Mouse (Mus musculus): Measurements from ENCODE around the gene Glp2r. TPM values are rescaled to one million over a fixed set of nuclear protein-coding genes. Genes with fewer than 3 reads are reported as not detected.

Glp2r gene
- polyA plus RNA-seq, 1 experiment, result not detected

DNA sequence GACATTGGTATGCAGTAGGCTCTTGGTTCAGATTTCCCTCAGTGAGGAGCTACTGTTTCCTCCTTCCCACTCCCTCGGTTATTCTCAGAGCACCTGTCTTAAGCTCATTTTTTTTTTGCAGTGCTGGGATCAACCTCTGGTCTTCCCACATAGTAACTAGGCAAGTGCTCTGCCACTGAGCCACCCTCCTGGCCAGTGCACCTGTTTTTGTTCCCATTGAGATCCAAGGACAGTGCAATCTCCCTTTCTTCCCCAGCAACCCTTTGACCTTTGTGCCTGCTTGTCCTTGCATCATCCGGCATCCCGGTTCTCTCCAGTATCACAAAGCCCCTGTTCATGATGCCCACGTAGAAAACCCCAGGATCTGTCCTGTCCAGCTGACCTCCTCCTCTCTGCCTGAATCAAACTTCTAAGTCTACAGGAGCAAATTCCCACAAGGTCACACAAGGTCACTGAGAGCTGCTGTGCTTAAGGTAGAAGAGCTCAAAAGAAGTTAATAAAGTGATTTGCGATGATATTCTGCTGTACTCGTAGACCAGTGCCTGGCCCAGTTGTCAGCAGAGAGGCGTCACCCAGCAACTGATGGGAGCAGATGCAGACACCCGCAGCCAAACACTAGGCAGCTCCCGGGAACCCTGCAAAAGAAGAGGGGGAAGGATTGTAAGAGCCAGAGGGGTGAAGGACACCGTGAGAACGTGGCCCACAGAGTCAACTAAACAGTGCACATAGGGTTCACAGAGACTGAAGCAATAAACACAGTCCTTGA, 36.1 kb upstream of the Glp2r start:
- Histone ChIP-seq H3K27me3 (ENCODE audit: control insufficient read depth, insufficient read depth, insufficient read length) (peaks cover 20% of the 10 kb centered on the region), H3K4me2 (ENCODE audit: low read depth) (peak overlapping the region; percentile 10), H3ac (ENCODE audit: control insufficient read depth, insufficient read length) (no peak overlapping the region), H3K36me3 (ENCODE audit: control insufficient read depth, insufficient read depth) (no peaks in the 10 kb centered on the region), H3K4me3 (no peak overlapping the region), H3K79me2 (ENCODE audit: control insufficient read depth, insufficient read depth) (no peaks in the 10 kb centered on the region)
- TF ChIP-seq POLR2A (IDR thresholded peaks at IDR 0.05; ENCODE audit: insufficient read length, low read depth) (no peak), TCF3 (IDR thresholded peaks at IDR 0.05; ENCODE audit: insufficient read length, low read depth) (no peak), USF1 (IDR thresholded peaks at IDR 0.05; ENCODE audit: low read depth) (no peak), MAX (IDR thresholded peaks at IDR 0.05; ENCODE audit: low read depth) (no peak), POLR2AphosphoS2 (IDR thresholded peaks at IDR 0.05; ENCODE audit: insufficient read length, low read depth) (no peak), E2F4 (IDR thresholded peaks at IDR 0.05; ENCODE audit: insufficient read depth) (no peak), MYOG (IDR thresholded peaks at IDR 0.05; ENCODE audit: control insufficient read depth in 1 of 3, insufficient read depth in 1 of 3, insufficient read length in 2 of 3, low read depth in 2 of 3) (peak in 1 of 3 experiments; percentile 58), CEBPB (IDR thresholded peaks at IDR 0.05; ENCODE audit: insufficient read depth, poor library complexity, severe bottlenecking) (no peak; the same call in 1 of the 2 replicates), REST (IDR thresholded peaks at IDR 0.05; ENCODE audit: insufficient read depth, insufficient read length) (no peak), TCF12 (IDR thresholded peaks at IDR 0.05; ENCODE audit: insufficient read depth, poor library complexity, severe bottlenecking) (peak; percentile 7), MYOD1 (IDR thresholded peaks at IDR 0.05; ENCODE audit: control insufficient read depth in 1 of 3, insufficient read length in 2 of 3, low read depth in 2 of 3) (peak; percentile 25 to 86 (median 52)), SRF (IDR thresholded peaks at IDR 0.05; ENCODE audit: control insufficient read depth, insufficient read length, low read depth) (no peak)

DNA sequence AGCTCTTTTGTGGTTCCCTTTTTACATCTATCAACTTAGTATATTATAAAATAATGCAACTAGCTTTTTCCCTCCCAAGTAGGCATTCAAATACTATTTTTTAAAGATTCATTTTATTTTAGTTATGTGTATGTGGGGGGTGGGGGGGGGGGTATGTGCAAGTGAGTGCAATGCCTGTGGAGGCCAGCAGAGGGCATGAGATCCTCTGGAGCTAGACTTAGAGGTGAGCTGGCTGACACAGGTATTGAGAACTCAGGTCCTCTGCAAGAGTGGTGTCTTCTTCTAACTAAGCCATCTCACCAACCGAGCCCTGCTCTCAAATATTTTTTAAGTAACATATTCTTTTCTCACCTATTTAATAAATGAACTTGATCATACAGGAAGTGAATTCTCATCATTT, 34.6 kb upstream of the Glp2r start:
- Histone ChIP-seq H3K27me3 (ENCODE audit: control insufficient read depth, insufficient read depth, insufficient read length) (peaks cover 22% of the 10 kb centered on the region), H3K36me3 (ENCODE audit: control insufficient read depth, insufficient read depth) (no peaks in the 10 kb centered on the region), H3K79me2 (ENCODE audit: control insufficient read depth, insufficient read depth) (no peaks in the 10 kb centered on the region), H3ac (ENCODE audit: control insufficient read depth, insufficient read length) (no peak overlapping the region), H3K4me2 (ENCODE audit: low read depth) (no peak overlapping the region), H3K4me3 (no peak overlapping the region)
- no peak for TF ChIP-seq MYOG (IDR thresholded peaks at IDR 0.05; ENCODE audit: control insufficient read depth in 1 of 3, insufficient read depth in 1 of 3, insufficient read length in 2 of 3, low read depth in 2 of 3)
- TF ChIP-seq CEBPB (IDR thresholded peaks at IDR 0.05; ENCODE audit: insufficient read depth, poor library complexity, severe bottlenecking), result no peak
- TF ChIP-seq REST (IDR thresholded peaks at IDR 0.05; ENCODE audit: insufficient read depth, insufficient read length), result no peak
- no peak for TF ChIP-seq SRF (IDR thresholded peaks at IDR 0.05; ENCODE audit: control insufficient read depth, insufficient read length, low read depth)
- no peak for TF ChIP-seq MAX (IDR thresholded peaks at IDR 0.05; ENCODE audit: low read depth)
- no peak for TF ChIP-seq MYOD1 (IDR thresholded peaks at IDR 0.05; ENCODE audit: control insufficient read depth in 1 of 3, insufficient read length in 2 of 3, low read depth in 2 of 3)
- TF ChIP-seq E2F4 (IDR thresholded peaks at IDR 0.05; ENCODE audit: insufficient read depth), result no peak
- TF ChIP-seq USF1 (IDR thresholded peaks at IDR 0.05; ENCODE audit: low read depth), result no peak
- TF ChIP-seq TCF3 (IDR thresholded peaks at IDR 0.05; ENCODE audit: insufficient read length, low read depth), result no peak
- TF ChIP-seq POLR2A (IDR thresholded peaks at IDR 0.05; ENCODE audit: insufficient read length, low read depth), result no peak

DNA sequence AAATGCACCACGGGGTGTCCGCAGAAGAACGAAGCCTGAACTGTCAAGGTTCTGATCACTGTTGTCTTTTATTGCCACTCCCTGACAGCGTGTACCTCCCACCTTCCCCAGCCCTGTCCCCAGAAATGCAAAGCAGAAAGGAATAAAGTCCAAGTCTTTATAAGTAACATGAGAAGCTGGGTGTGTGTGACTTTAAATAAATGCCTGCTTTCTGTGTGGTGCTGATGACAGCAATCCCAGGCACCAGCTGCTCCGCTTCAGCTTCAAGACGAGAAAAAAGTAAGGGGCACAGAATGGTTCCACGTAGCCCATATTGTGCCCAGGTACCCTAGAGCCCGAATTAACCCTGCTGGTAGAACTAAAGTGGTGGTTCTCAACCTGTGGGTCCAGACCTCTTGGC, 30.2 kb upstream of the Glp2r start:
- TF ChIP-seq MAX (IDR thresholded peaks at IDR 0.05; ENCODE audit: low read depth) (no peak), MYOD1 (IDR thresholded peaks at IDR 0.05; ENCODE audit: control insufficient read depth in 1 of 3, insufficient read length in 2 of 3, low read depth in 2 of 3) (no peak), REST (IDR thresholded peaks at IDR 0.05; ENCODE audit: insufficient read depth, insufficient read length) (no peak), MYOG (IDR thresholded peaks at IDR 0.05; ENCODE audit: control insufficient read depth in 1 of 3, insufficient read depth in 1 of 3, insufficient read length in 2 of 3, low read depth in 2 of 3) (no peak), TCF12 (IDR thresholded peaks at IDR 0.05; ENCODE audit: insufficient read depth, poor library complexity, severe bottlenecking) (no peak), CEBPB (IDR thresholded peaks at IDR 0.05; ENCODE audit: insufficient read depth, poor library complexity, severe bottlenecking) (no peak), POLR2AphosphoS2 (IDR thresholded peaks at IDR 0.05; ENCODE audit: insufficient read length, low read depth) (no peak), USF1 (IDR thresholded peaks at IDR 0.05; ENCODE audit: low read depth) (no peak), POLR2A (IDR thresholded peaks at IDR 0.05; ENCODE audit: insufficient read length, low read depth) (no peak), SRF (IDR thresholded peaks at IDR 0.05; ENCODE audit: control insufficient read depth, insufficient read length, low read depth) (no peak)
- Histone ChIP-seq H3K4me2 (ENCODE audit: low read depth) (peak overlapping the region; percentile 60), H3K79me2 (ENCODE audit: control insufficient read depth, insufficient read depth) (no peaks in the 10 kb centered on the region), H3K4me3 (no peak overlapping the region), H3K36me3 (ENCODE audit: control insufficient read depth, insufficient read depth) (no peaks in the 10 kb centered on the region), H3K27me3 (ENCODE audit: control insufficient read depth, insufficient read depth, insufficient read length) (peaks cover 15% of the 10 kb centered on the region), H3ac (ENCODE audit: control insufficient read depth, insufficient read length) (no peak overlapping the region)

GRCm38 (mm10) chr11:67800130-67800723, 29.3 kb upstream of the Glp2r start:
- no peaks in the 10 kb centered on the region for H3K79me2 ChIP-seq (ENCODE audit: control insufficient read depth, insufficient read depth)
- TF ChIP-seq TCF3 (IDR thresholded peaks at IDR 0.05; ENCODE audit: insufficient read length, low read depth), result no peak
- peak in 1 of 3 experiments; percentile 37 for TF ChIP-seq MYOG (IDR thresholded peaks at IDR 0.05; ENCODE audit: control insufficient read depth in 1 of 3, insufficient read depth in 1 of 3, insufficient read length in 2 of 3, low read depth in 2 of 3)
- TF ChIP-seq USF1 (IDR thresholded peaks at IDR 0.05; ENCODE audit: low read depth), result no peak
- TF ChIP-seq MYOD1 (IDR thresholded peaks at IDR 0.05; ENCODE audit: control insufficient read depth in 1 of 3, insufficient read length in 2 of 3, low read depth in 2 of 3), result peak in 1 of 3 experiments; percentile 61
- no peak for TF ChIP-seq SRF (IDR thresholded peaks at IDR 0.05; ENCODE audit: control insufficient read depth, insufficient read length, low read depth)
- no peak for TF ChIP-seq E2F4 (IDR thresholded peaks at IDR 0.05; ENCODE audit: insufficient read depth)
- no peak for TF ChIP-seq POLR2AphosphoS2 (IDR thresholded peaks at IDR 0.05; ENCODE audit: insufficient read length, low read depth)
- TF ChIP-seq TCF12 (IDR thresholded peaks at IDR 0.05; ENCODE audit: insufficient read depth, poor library complexity, severe bottlenecking), result no peak
- no peak for TF ChIP-seq REST (IDR thresholded peaks at IDR 0.05; ENCODE audit: insufficient read depth, insufficient read length)
- TF ChIP-seq MAX (IDR thresholded peaks at IDR 0.05; ENCODE audit: low read depth), result no peak
- TF ChIP-seq CEBPB (IDR thresholded peaks at IDR 0.05; ENCODE audit: insufficient read depth, poor library complexity, severe bottlenecking), result no peak
- TF ChIP-seq POLR2A (IDR thresholded peaks at IDR 0.05; ENCODE audit: insufficient read length, low read depth), result no peak
- no peak overlapping the region for H3K4me3 ChIP-seq
- H3ac ChIP-seq (ENCODE audit: control insufficient read depth, insufficient read length), result no peak overlapping the region
- peak overlapping the region; percentile 64 for H3K4me2 ChIP-seq (ENCODE audit: low read depth)
- H3K36me3 ChIP-seq (ENCODE audit: control insufficient read depth, insufficient read depth), result no peaks in the 10 kb centered on the region
- H3K27me3 ChIP-seq (ENCODE audit: control insufficient read depth, insufficient read depth, insufficient read length), result peaks cover 15% of the 10 kb centered on the region
